Mouse (Mus musculus) kidney, embryonic 16.5 days (tissue): ENCODE data around the gene Kcne2. TPM values are rescaled to one million over a fixed set of nuclear protein-coding genes. Genes with fewer than 3 reads are reported as not detected.

Source experiments
- ATAC-seq: fragments of 200-750 bp; cut with Nextera tagmentation; 2 replicates; pipeline ENCODE4 v1.8.0; 2017; ENCODE audit warnings: moderate TSS enrichment; ENCODE audit not compliant: low FRiP score, low TSS enrichment
- H3K27ac ChIP-seq: fragments of 300-500 bp; sonication (generic); 2 replicates; pipeline ENCODE4 v1.5.1; 2014; ENCODE audit warnings: low read length
- H3K27me3 ChIP-seq: fragments of 300-500 bp; sonication (generic); 2 replicates; pipeline ENCODE4 v1.6.1; 2014; ENCODE audit warnings: low read length, control low read depth, mixed read lengths; ENCODE audit not compliant: insufficient read depth
- H3K36me3 ChIP-seq: fragments of 300-500 bp; sonication (generic); 2 replicates; pipeline ENCODE4 v1.6.1; 2014; ENCODE audit warnings: low read length, control low read depth, mixed read lengths; ENCODE audit not compliant: insufficient read depth
- H3K4me1 ChIP-seq: fragments of 300-500 bp; sonication (generic); 2 replicates; pipeline ENCODE4 v1.6.1; 2014; ENCODE audit warnings: low read length, control low read depth, mixed read lengths; ENCODE audit not compliant: insufficient read depth
- H3K4me2 ChIP-seq: fragments of 300-500 bp; sonication (generic); replicated peaks from 2 replicates; pipeline ENCODE4 v1.6.1; 2014; ENCODE audit warnings: low read depth, low read length
- H3K4me3 ChIP-seq: fragments of 300-500 bp; sonication (generic); 2 replicates; pipeline ENCODE4 v1.5.1; 2014; ENCODE audit warnings: mild to moderate bottlenecking, low read length
- H3K9ac ChIP-seq: fragments of 300-500 bp; sonication (generic); replicated peaks from 2 replicates; pipeline ENCODE4 v1.6.1; 2014; ENCODE audit warnings: low read length
- H3K9me3 ChIP-seq: fragments of 300-500 bp; sonication (generic); 2 replicates; pipeline ENCODE4 v1.6.1; 2016; ENCODE audit warnings: low read length, control low read depth
- WGBS: fragments of 180-500 bp; shearing (Covaris S2); extraction: QIAGEN DNeasy Blood & Tissue Kit; methylation state at CpG from one replicate; pipeline ENCODE4 v1.1.7; 2014; 5-methylcytosine and 5-hydroxymethylcytosine counted together
- polyA plus RNA-seq: library from polyadenylated mRNA; unstranded; fragments of >200 nt; fragmentation: Nextera tagmentation; extraction: Ambion mirVana; gene quantifications from 2 replicates; pipeline ENCODE4 v1.2.1, GENCODE M21; 2015

Kcne2 gene
- 0.21 TPM in 1 of 2 replicates, not detected in the other for polyA plus RNA-seq

DNA sequence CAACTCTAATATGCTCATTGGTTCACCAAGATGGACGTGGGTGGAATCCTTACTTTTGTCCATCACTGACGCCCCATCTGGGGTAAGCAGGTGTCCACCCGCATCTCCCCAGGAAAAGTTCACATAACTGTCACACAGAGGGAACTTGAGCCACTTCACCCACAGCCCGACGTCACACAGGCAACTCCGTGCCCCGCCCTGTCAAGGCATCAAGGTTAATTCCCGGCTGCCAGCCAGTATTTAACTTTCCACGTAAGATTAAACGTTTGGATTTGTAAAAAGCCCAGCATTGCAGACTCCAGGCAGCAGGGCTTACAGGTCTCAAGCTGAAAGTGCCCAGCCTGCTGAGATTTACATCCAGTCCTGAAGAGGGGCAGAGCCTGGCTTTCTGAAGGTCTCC lies at the start of gene Kcne2:
TSS of gene Kcne2 (plus strand) at position 289 of the 400 bp plus-strand sequence.
- H3K4me1 ChIP-seq: no peaks in the 10 kb centered on the region
- ATAC-seq: no peak
- no peaks in the 10 kb centered on the region for H3K36me3 ChIP-seq
- no peaks in the 10 kb centered on the region for H3K9me3 ChIP-seq
- H3K9ac ChIP-seq: no peak within 1 kb of the TSS
- WGBS: 53% methylated on average over 10 of the region's 10 CpGs
- H3K4me2 ChIP-seq: no peak within 1 kb of the TSS
- H3K27me3 ChIP-seq: no peaks in the 10 kb centered on the region
- H3K4me3 ChIP-seq: no peak within 1 kb of the TSS
- H3K27ac ChIP-seq: no peak within 1 kb of the TSS

DNA sequence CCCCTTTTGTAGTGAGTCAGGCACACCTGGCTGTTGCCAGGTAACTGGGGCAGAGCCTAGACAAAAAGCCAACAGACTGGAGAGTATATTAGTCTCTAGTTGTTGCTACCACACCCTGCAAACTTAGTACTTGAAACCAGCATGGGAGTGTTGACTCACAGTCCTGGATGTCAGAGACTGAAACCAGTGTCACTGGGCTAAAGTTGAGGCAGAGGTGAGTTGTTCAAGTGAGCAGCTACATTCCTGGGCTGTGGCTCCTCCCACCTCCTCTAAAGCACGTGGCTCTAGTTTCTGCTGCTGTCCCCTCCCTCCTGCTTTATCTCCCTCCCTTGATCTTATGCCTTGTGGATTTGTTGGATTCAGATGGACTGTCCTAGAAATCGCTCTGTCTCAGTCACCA lies 46.3 kb upstream of the Kcne2 start:
- WGBS: 37% methylated on average over 2 of the region's 2 CpGs
- Histone ChIP-seq H3K36me3 (no peaks in the 10 kb centered on the region), H3K27ac (no peak overlapping the region), H3K4me2 (no peak overlapping the region), H3K9me3 (no peaks in the 10 kb centered on the region), H3K9ac (no peak overlapping the region), H3K4me1 (no peaks in the 10 kb centered on the region), H3K4me3 (no peak overlapping the region), H3K27me3 (no peaks in the 10 kb centered on the region)
- no peak for ATAC-seq

DNA sequence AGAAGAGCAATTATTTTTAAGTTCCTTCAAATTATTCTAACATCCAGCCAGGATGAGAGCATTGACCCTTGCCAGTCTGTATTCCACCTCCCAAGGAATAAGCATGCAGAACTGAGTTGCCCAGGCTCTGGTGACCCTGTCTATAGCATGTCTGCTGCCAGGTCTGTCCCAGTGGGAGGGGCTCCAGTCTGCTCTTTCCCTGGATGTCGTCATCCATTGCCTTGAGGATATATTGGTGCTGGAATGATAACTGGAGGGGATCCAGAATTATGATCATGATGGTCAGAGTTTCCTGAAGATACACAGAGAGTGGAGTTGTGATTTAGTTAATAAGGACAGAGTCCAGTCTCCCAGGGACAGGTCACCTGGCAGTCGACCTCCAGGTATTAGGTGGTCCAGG lies 45.2 kb upstream of the Kcne2 start:
- Histone ChIP-seq H3K27ac (no peak overlapping the region), H3K36me3 (no peaks in the 10 kb centered on the region), H3K27me3 (no peaks in the 10 kb centered on the region), H3K4me1 (no peaks in the 10 kb centered on the region), H3K4me2 (no peak overlapping the region), H3K9ac (no peak overlapping the region), H3K9me3 (no peaks in the 10 kb centered on the region), H3K4me3 (no peak overlapping the region)
- 65% methylated on average over 2 of the region's 2 CpGs for WGBS
- no peak for ATAC-seq

GRCm38 (mm10) chr16:92247700-92248099 lies 44.5 kb upstream of the Kcne2 start:
- H3K27me3 ChIP-seq: no peaks in the 10 kb centered on the region
- H3K9ac ChIP-seq: no peak overlapping the region
- no peak for ATAC-seq
- no peaks in the 10 kb centered on the region for H3K4me1 ChIP-seq
- no peak overlapping the region for H3K4me2 ChIP-seq
- 83% methylated on average over 11 of the region's 11 CpGs for WGBS
- H3K27ac ChIP-seq: no peak overlapping the region
- H3K9me3 ChIP-seq: no peaks in the 10 kb centered on the region
- H3K4me3 ChIP-seq: no peak overlapping the region
- no peaks in the 10 kb centered on the region for H3K36me3 ChIP-seq

- no peaks in the 10 kb centered on the region for H3K36me3 ChIP-seq
- no peak overlapping the region for H3K9ac ChIP-seq
- H3K27me3 ChIP-seq: 0 out of 2 replicates have a peak, but pooled peaks cover 2% of the 10 kb centered on the region
- ATAC-seq: no peak
- H3K4me2 ChIP-seq: no peak overlapping the region
- 79% methylated on average over 3 of the region's 3 CpGs for WGBS
- H3K4me3 ChIP-seq: no peak overlapping the region
- H3K9me3 ChIP-seq: no peaks in the 10 kb centered on the region
- H3K4me1 ChIP-seq: no peaks in the 10 kb centered on the region
- no peak overlapping the region for H3K27ac ChIP-seq
Observed at GRCm38 (mm10) chr16:92249681-92250080, 42.5 kb upstream of the Kcne2 start.

DNA sequence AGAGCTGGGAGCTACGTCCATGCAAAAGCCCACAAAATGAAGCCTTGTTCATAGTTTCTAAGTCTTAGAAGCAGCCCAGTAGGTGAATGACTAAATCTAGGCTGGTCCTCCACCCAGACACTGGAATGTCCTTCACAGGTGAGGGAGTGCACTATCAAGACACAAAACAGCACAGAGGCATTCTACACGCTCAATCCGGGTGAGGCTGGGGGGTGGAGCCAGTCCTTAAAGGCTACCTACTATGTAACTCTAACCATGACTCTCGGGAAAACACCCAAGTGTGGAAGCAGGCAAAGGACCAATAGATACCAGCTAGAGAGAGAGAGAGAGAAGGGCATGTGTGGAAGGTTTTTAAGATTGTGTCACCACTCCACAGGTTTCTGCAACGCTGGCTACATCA lies 41.7 kb upstream of the Kcne2 start:
- Histone ChIP-seq H3K4me2 (no peak overlapping the region), H3K36me3 (no peaks in the 10 kb centered on the region), H3K9me3 (no peaks in the 10 kb centered on the region), H3K27ac (no peak overlapping the region), H3K4me3 (no peak overlapping the region), H3K4me1 (no peaks in the 10 kb centered on the region), H3K27me3 (0 out of 2 replicates have a peak, but pooled peaks cover 2% of the 10 kb centered on the region), H3K9ac (no peak overlapping the region)
- ATAC-seq: no peak
- 84% methylated on average over 5 of the region's 5 CpGs for WGBS

- H3K9me3 ChIP-seq: no peaks in the 10 kb centered on the region
- no peak overlapping the region for H3K27ac ChIP-seq
- no peak overlapping the region for H3K4me3 ChIP-seq
- no peak for ATAC-seq
- no peaks in the 10 kb centered on the region for H3K4me1 ChIP-seq
- H3K27me3 ChIP-seq: 0 out of 2 replicates have a peak, but pooled peaks cover 2% of the 10 kb centered on the region
- H3K36me3 ChIP-seq: no peaks in the 10 kb centered on the region
- H3K9ac ChIP-seq: no peak overlapping the region
- 84% methylated on average over 3 of the region's 3 CpGs for WGBS
- H3K4me2 ChIP-seq: no peak overlapping the region
Observed at GRCm38 (mm10) chr16:92254316-92254715, 37.9 kb upstream of the Kcne2 start.

GRCm38 (mm10) chr16:92267861-92268260 lies 24.3 kb upstream of the Kcne2 start:
- no peak overlapping the region for H3K9ac ChIP-seq
- no peaks in the 10 kb centered on the region for H3K9me3 ChIP-seq
- WGBS: 69% methylated on average over 12 of the region's 12 CpGs
- no peak overlapping the region for H3K4me2 ChIP-seq
- no peaks in the 10 kb centered on the region for H3K27me3 ChIP-seq
- no peaks in the 10 kb centered on the region for H3K36me3 ChIP-seq
- ATAC-seq: no peak
- H3K4me1 ChIP-seq: no peaks in the 10 kb centered on the region
- no peak overlapping the region for H3K4me3 ChIP-seq
- H3K27ac ChIP-seq: no peak overlapping the region

- Histone ChIP-seq H3K9me3 (no peaks in the 10 kb centered on the region), H3K9ac (no peak overlapping the region), H3K4me3 (no peak overlapping the region), H3K27ac (no peak overlapping the region), H3K4me1 (no peaks in the 10 kb centered on the region), H3K27me3 (no peaks in the 10 kb centered on the region), H3K4me2 (no peak overlapping the region), H3K36me3 (no peaks in the 10 kb centered on the region)
- WGBS: 80% methylated on average over 5 of the region's 5 CpGs
- no peak for ATAC-seq
Observed at GRCm38 (mm10) chr16:92274516-92274915, 17.7 kb upstream of the Kcne2 start.

GRCm38 (mm10) chr16:92275526-92275925 lies 16.7 kb upstream of the Kcne2 start:
- no peak for ATAC-seq
- H3K9ac ChIP-seq: no peak overlapping the region
- H3K36me3 ChIP-seq: no peaks in the 10 kb centered on the region
- WGBS: 86% methylated on average over 4 of the region's 4 CpGs
- H3K4me2 ChIP-seq: no peak overlapping the region
- no peaks in the 10 kb centered on the region for H3K9me3 ChIP-seq
- no peak overlapping the region for H3K27ac ChIP-seq
- no peaks in the 10 kb centered on the region for H3K4me1 ChIP-seq
- no peaks in the 10 kb centered on the region for H3K27me3 ChIP-seq
- no peak overlapping the region for H3K4me3 ChIP-seq
